Mouse (Mus musculus): ENCODE results near the gene Ank2. TPM values are rescaled to one million over a fixed set of nuclear protein-coding genes. Genes with fewer than 3 reads are reported as not detected.

The Ank2 gene
- total and polyA plus RNA-seq, 2 experiments from 2014 or later = 195 to 497 TPM

GRCm38 (mm10) chr3:127188086-127188788 lies 310.9 kb downstream of the Ank2 start:
- ATAC-seq (no peak), DNase-seq (ENCODE audit: low spot score) (no peak)
- TF ChIP-seq CTCF (IDR thresholded peaks at IDR 0.05; ENCODE audit: low read depth) = no peak
- Histone ChIP-seq H3K4me2 (ENCODE audit: low read depth, low read length) (no peak overlapping the region), H3K27ac (no peak overlapping the region), H3K27me3 (ENCODE audit: insufficient read depth, low read length) (no peaks in the 10 kb centered on the region), H3K9me3 (ENCODE audit: low read length) (no peaks in the 10 kb centered on the region), H3K36me3 (ENCODE audit: insufficient read depth, low read length) (no peaks in the 10 kb centered on the region), H3K4me1 (ENCODE audit: insufficient read depth, low read length) (no peaks in the 10 kb centered on the region), H3K4me3 (ENCODE audit: low read length) (no peak overlapping the region), H3K9ac (replicated peaks; ENCODE audit: low read length) (no peak overlapping the region)
- WGBS = 86% methylated on average over 5 of the region's 5 CpGs

DNA sequence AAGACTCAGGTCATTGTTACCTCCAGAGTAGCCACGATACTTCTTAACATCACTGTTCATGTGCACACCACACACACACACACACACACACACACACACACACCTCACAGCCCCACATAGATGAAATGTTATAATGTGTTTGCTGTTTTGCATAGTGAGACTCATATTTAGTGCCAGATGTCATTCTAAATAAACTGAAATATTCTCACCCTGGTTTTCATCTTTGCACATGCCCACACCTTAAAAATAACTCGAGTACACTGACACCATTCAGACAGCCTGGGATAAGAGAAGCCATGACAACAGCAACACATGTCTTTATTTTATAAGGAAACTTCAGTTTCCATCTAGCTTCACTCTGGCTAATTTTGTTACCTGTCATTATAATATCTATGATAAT lies 312.1 kb downstream of the Ank2 start:
- Histone ChIP-seq H3K4me3 (ENCODE audit: low read length) (no peak overlapping the region), H3K4me2 (ENCODE audit: low read depth, low read length) (no peak overlapping the region), H3K4me1 (ENCODE audit: insufficient read depth, low read length) (no peaks in the 10 kb centered on the region), H3K27me3 (ENCODE audit: insufficient read depth, low read length) (no peaks in the 10 kb centered on the region), H3K36me3 (ENCODE audit: insufficient read depth, low read length) (no peaks in the 10 kb centered on the region), H3K9ac (replicated peaks; ENCODE audit: low read length) (no peak overlapping the region), H3K9me3 (ENCODE audit: low read length) (no peaks in the 10 kb centered on the region), H3K27ac (no peak overlapping the region)
- 89% methylated on average over 2 of the region's 2 CpGs for WGBS
- TF ChIP-seq CTCF (IDR thresholded peaks at IDR 0.05; ENCODE audit: low read depth) = no peak
- ATAC-seq (no peak), DNase-seq (ENCODE audit: low spot score) (no peak)

- DNase-seq (ENCODE audit: low spot score) = no peak
- TF ChIP-seq CTCF (IDR thresholded peaks at IDR 0.05; ENCODE audit: low read depth) = peak; percentile 23
- no peak overlapping the region for H3K27ac ChIP-seq
- 90% methylated on average over 3 of the region's 3 CpGs for WGBS
- no peaks in the 10 kb centered on the region for H3K4me1 ChIP-seq (ENCODE audit: insufficient read depth, low read length)
- H3K9ac ChIP-seq (replicated peaks; ENCODE audit: low read length) = no peak overlapping the region
- H3K4me2 ChIP-seq (ENCODE audit: low read depth, low read length) = no peak overlapping the region
- ATAC-seq = no peak
- H3K4me3 ChIP-seq (ENCODE audit: low read length) = no peak overlapping the region
- H3K36me3 ChIP-seq (ENCODE audit: insufficient read depth, low read length) = no peaks in the 10 kb centered on the region
- H3K9me3 ChIP-seq (ENCODE audit: low read length) = no peaks in the 10 kb centered on the region
- no peaks in the 10 kb centered on the region for H3K27me3 ChIP-seq (ENCODE audit: insufficient read depth, low read length)
Observed at GRCm38 (mm10) chr3:127186239-127186638, 312.9 kb downstream of the Ank2 start.

DNA sequence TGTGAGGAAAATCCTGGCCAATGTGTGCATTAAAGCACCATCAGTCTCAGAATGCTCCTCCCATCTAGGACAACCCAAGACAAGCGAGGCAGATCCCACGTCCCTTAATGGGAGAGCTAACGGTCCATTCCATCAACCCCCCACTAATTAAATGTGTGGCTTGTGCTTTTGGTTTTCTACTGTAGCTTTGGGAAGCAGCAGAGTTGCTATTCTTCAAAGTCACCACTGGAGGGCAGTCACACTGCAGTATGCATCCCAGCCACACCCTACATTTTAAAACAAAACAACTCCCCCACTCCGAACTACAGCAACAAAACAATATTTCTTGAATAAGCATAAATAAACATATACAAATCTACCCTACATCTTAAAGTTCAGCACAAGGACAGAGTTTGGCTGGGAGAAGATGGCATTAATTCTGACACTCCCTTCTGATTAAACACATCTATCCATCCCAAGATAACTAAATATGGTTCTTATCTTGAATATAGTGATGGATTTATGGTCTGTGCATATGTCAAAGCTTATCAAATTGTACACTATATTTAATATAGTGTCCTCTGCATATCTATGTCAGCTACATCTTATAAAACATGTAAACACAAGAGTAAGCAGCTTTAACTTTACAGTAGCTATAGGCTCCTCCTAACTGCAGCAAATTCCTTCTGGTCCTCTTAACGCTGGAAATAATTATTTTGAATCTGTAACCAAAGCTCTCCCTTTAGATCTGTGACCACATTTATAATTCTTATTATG lies 315.0 kb downstream of the Ank2 start:
- 15% methylated on average over 5 of the region's 5 CpGs for WGBS
- no peak overlapping the region for H3K4me3 ChIP-seq (ENCODE audit: low read length)
- ATAC-seq (peak; percentile 75), DNase-seq (ENCODE audit: low spot score) (peak; percentile 81)
- H3K4me1 ChIP-seq (ENCODE audit: insufficient read depth, low read length) = no peaks in the 10 kb centered on the region
- TF ChIP-seq CTCF (IDR thresholded peaks at IDR 0.05; ENCODE audit: low read depth) = peak; percentile 90
- H3K9ac ChIP-seq (replicated peaks; ENCODE audit: low read length) = no peak overlapping the region
- no peaks in the 10 kb centered on the region for H3K9me3 ChIP-seq (ENCODE audit: low read length)
- no peak overlapping the region for H3K4me2 ChIP-seq (ENCODE audit: low read depth, low read length)
- H3K36me3 ChIP-seq (ENCODE audit: insufficient read depth, low read length) = no peaks in the 10 kb centered on the region
- H3K27ac ChIP-seq = peak overlapping the region; percentile 20
- no peaks in the 10 kb centered on the region for H3K27me3 ChIP-seq (ENCODE audit: insufficient read depth, low read length)

GRCm38 (mm10) chr3:127172697-127173096 lies 326.5 kb downstream of the Ank2 start:
- H3K27me3 ChIP-seq (ENCODE audit: insufficient read depth, low read length) = no peaks in the 10 kb centered on the region
- H3K4me3 ChIP-seq (ENCODE audit: low read length) = no peak overlapping the region
- H3K9me3 ChIP-seq (ENCODE audit: low read length) = no peaks in the 10 kb centered on the region
- H3K4me1 ChIP-seq (ENCODE audit: insufficient read depth, low read length) = no peaks in the 10 kb centered on the region
- H3K4me2 ChIP-seq (ENCODE audit: low read depth, low read length) = no peak overlapping the region
- 47% methylated on average over 2 of the region's 2 CpGs for WGBS
- H3K36me3 ChIP-seq (ENCODE audit: insufficient read depth, low read length) = no peaks in the 10 kb centered on the region; the same call in 1 of the 2 replicates
- no peak overlapping the region for H3K27ac ChIP-seq
- H3K9ac ChIP-seq (replicated peaks; ENCODE audit: low read length) = no peak overlapping the region
- ATAC-seq (no peak), DNase-seq (ENCODE audit: low spot score) (no peak)
- TF ChIP-seq CTCF (IDR thresholded peaks at IDR 0.05; ENCODE audit: low read depth) = no peak

GRCm38 (mm10) chr3:127170246-127170645 lies 328.9 kb downstream of the Ank2 start:
- Histone ChIP-seq H3K9ac (replicated peaks; ENCODE audit: low read length) (no peak overlapping the region), H3K36me3 (ENCODE audit: insufficient read depth, low read length) (no peaks in the 10 kb centered on the region; the same call in 1 of the 2 replicates), H3K9me3 (ENCODE audit: low read length) (no peaks in the 10 kb centered on the region), H3K27me3 (ENCODE audit: insufficient read depth, low read length) (no peaks in the 10 kb centered on the region), H3K4me3 (ENCODE audit: low read length) (no peak overlapping the region), H3K27ac (no peak overlapping the region), H3K4me2 (ENCODE audit: low read depth, low read length) (no peak overlapping the region), H3K4me1 (ENCODE audit: insufficient read depth, low read length) (no peaks in the 10 kb centered on the region)
- ATAC-seq (no peak), DNase-seq (ENCODE audit: low spot score) (no peak)
- WGBS = 92% methylated on average over 12 of the region's 12 CpGs
- no peak for TF ChIP-seq CTCF (IDR thresholded peaks at IDR 0.05; ENCODE audit: low read depth)

- no peak for ATAC-seq
- H3K4me3 ChIP-seq (ENCODE audit: low read length) = no peak overlapping the region
- WGBS = 83% methylated on average over 1 of the region's 1 CpGs
- H3K36me3 ChIP-seq (ENCODE audit: insufficient read depth, low read length) = no peaks in the 10 kb centered on the region
- H3K27me3 ChIP-seq (ENCODE audit: insufficient read depth, low read length) = no peaks in the 10 kb centered on the region
- H3K4me1 ChIP-seq (ENCODE audit: insufficient read depth, low read length) = no peaks in the 10 kb centered on the region
- TF ChIP-seq CTCF (IDR thresholded peaks at IDR 0.05; ENCODE audit: low read depth) = no peak
- no peak overlapping the region for H3K27ac ChIP-seq
- H3K9me3 ChIP-seq (ENCODE audit: low read length) = no peaks in the 10 kb centered on the region
- no peak overlapping the region for H3K9ac ChIP-seq (replicated peaks; ENCODE audit: low read length)
- no peak for DNase-seq (ENCODE audit: low spot score)
- H3K4me2 ChIP-seq (ENCODE audit: low read depth, low read length) = no peak overlapping the region
Observed at GRCm38 (mm10) chr3:127169114-127169513, 330.0 kb downstream of the Ank2 start.
